Mouse (Mus musculus) gastrocnemius, postnatal 4 days (tissue): Measurements from ENCODE around the gene Mettl6. TPM values are rescaled to one million over a fixed set of nuclear protein-coding genes. Genes with fewer than 3 reads are reported as not detected.

ENCODE experiments used
- DNase-seq, 2 experiments: peaks; one replicate each; pipeline ENCODE4 v3.0.0; 2021 to 2022; ENCODE audit warnings: low spot score in 2 of 2, mixed read lengths in 2 of 2
- long read RNA-seq, 2 experiments: library from polyadenylated mRNA; stranded (forward); transcript quantifications; one replicate each; pipeline ENCODE4 v2.0.0; 2021
- total RNA-seq, 2 experiments: library from RNA; stranded (reverse); gene quantifications; 2 replicates each; pipeline ENCODE4 v1.2.3; 2021

The Mettl6 gene
- 10 to 100 TPM; 23.2 to 23.6 TPM for total RNA-seq
- long read RNA-seq, experiment 1, transcript Mettl6-201 (6 exons, 3,946 nt) = major isoform, 15 of 29 reads
- long read RNA-seq, experiment 1, partial matches to known transcripts = 2 of 29 reads
- long read RNA-seq, experiment 1, other reads (novel, unspliced or antisense) = 10 of 29 reads
- long read RNA-seq, experiment 2, transcript Mettl6-201 (6 exons, 3,946 nt) = major isoform, 15 of 36 reads
- long read RNA-seq, experiment 2, transcript Mettl6-207 (5 exons, 793 nt) = minor isoform, 6 of 36 reads
- long read RNA-seq, experiment 2, partial matches to known transcripts = 1 of 36 reads
- long read RNA-seq, experiment 2, other reads (novel, unspliced or antisense) = 13 of 36 reads

DNA sequence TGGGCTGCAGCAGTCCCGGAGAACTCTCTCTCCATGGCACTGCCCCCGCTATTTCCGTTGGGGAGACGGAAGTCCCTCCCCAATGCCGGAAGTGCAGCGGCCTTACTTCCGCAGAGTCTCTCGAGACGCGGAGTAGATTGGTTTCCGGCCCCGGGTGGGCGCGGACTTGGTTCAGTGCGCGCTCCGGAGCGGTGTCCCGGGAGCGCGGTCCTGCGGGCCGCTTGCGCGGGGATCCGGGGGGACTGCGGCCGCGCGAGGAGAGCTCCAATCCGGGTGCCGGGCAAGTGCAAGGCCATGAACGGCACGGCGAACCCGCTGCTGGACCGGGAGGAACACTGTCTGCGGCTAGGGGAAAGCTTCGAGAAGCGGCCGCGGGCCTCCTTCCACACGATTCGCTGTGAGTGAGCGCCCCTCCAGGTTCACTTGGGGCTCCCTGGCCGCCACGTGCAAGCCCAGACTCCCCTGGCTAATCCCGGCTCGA, at the start of gene Mettl6:
Gene Mettl6 (minus strand): TSS at position 66 of the 481 bp plus-strand sequence.
- peak; percentile 77 to 90 for DNase-seq

DNA sequence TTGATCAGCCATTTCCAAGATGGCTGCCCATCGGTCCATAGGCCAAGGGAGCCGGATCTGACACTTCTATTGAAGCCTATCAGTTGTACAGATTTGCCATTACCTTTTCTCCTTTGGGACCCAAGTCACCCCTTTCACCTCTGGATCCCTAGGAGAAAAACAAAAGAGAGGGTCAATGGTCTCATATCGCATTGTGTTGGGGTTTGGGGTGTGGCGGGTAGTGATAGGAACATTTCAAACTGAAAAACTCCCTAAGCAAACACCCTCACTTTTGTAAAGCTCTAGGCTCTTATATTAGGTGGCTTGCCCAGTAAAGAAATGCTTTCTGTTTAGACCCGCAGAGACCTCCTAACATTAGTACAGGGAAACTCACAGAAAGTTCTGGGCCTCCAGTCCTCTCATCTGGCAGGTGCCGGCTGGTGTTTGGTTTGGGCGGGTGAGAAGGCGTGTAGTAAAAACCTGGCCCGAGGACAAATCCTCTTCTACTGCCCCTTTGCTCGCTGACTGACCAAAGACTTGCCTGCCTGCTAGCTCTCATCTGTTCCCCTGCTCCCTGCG, 49.1 kb upstream of the Mettl6 start:
- DNase-seq = no peak

DNA sequence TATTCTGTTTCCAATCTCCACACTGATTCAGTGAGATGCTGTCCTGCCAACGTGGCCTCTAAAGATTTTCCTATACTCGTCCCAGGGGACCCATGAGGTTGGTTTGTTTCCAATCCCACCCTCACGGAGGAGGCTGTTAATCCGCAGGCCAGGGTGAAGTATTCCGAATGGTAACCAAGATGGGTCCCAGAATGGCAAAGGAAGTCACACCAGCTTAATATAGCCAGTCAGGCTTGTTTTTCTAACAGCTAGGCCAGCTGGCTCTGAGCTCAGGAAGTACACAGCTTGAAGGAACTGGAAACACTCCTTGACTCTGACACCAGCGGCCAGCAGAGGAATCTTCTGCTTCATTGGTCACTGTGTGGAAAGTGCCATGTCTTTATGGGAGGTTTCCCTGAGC, 42.5 kb upstream of the Mettl6 start:
- peak in 1 of 2 experiments; percentile 26 for DNase-seq

DNA sequence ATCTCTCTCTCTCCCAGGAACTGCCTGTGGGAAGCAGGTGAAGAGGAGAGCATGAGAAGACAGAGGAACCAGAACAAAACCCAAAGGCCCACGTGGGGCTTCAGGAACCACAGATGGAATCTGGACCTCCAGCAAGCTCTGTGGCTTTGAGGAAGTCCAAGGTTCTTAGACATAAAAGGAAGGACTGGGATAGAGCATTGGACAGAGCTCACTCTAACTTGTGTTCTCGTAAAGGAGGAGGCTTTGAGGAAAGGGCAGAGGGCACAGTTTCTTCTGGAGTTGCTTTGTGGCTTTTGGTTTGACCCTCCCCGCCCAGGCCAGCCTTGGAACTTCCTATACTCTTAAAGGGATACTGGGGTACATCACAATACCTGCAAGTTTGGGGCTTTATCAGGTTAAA, 37.8 kb upstream of the Mettl6 start:
- no peak for DNase-seq

DNA sequence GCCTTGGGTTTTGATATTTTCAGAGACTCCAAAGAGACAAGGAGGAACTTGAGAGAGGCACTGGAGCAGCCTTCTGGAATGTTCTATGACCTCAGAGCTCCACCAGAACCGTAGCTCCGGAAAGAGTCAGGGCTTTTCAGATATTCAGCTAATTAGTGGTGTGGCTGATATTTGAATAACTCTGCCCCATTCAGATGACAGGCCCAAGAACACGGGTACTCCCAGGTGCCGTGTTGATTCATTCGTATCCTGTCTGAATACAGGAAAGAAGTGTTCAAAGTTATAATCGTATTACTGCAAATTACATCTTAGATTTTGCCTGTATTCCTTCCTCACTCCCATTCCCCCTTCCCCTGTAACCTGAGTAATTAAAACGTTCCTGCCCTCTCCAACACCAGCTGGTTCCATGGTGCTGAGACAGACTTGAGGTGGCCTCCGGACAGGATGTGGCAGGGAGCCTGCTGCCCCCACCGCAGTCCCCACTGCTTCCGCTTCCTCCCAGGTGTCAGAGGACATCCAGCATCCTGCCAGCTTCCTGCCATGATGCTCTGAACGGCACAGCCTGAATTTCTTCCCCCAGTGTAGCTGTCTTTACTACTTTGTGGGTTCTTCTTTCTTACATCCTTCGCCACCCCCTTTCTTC, 36.8 kb upstream of the Mettl6 start:
- no peak for DNase-seq

DNA sequence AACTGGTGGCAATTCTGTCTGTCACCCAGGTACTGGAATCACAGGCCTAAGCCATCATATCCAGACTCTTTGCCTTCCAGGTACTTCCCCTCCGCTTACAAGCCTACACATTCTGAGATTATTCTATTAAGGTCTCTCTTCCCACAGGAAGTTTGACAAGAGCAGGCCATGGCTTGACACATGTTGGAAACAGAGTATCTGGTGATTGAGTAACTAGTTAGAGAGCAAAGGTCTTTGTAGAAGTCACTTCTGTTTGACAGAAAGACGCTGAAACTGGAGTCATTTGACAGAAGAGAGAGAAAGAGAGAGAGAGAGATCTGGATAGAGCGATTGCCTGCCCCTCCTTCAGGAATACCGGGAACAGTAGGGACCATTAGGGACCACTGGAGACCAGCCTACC, 36.0 kb upstream of the Mettl6 start:
- DNase-seq = no peak

DNA sequence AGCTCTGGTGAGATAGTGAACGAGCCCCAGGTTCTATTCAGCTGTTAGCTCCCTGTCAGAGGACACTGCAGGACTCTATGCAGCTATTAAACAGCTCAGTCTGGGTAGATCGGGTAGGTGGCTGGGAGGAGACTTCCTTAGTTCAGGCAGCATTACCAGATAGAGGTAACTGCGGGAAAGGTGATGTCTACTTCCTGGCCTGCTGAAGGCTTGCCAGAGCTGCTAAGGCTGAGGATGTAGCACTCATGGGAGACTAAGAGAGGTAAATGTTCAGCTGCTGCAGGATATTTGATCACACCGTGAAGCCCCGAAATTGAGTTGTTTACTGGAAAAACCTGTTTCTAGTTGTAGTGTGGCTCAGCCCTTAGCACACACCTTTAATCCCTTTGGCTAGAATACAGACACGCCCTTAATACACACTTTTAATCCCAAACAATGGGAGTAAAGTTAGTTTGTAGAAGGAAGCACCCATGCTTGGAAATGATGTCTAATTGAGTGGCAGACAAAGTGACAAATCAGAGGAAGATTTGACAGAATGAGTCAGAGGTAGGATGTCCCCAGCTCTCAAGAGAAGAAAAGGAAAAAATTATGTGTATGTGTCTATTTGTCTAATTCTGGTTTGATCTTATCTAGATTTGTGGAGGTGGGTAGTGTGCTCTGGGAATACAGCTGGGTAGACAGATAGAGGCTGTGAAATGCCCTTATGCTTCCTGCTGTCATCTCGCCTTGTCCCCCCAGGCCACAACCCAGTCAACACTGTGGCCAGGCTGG, 30.4 kb upstream of the Mettl6 start:
- no peak for DNase-seq

DNA sequence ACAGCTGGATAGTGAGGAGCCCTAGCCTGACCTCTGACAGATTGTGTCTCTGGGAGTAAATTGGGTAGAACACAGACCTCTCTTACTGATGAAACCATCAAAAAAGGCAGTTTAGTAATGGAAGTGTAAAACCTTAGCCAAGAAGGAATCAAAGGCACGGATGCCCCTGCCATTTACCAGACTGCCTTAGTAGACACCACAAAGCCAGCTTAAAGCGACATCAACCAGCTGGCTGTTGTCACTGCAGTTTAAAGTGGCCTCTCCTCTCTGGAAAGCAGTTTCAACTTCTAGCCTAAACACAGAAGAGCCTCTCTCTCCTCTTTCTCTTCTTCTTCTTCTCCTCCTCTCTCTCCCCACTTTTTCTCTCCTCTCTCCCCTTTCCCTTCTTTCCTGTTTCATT, 26.5 kb upstream of the Mettl6 start:
- no peak for DNase-seq

DNA sequence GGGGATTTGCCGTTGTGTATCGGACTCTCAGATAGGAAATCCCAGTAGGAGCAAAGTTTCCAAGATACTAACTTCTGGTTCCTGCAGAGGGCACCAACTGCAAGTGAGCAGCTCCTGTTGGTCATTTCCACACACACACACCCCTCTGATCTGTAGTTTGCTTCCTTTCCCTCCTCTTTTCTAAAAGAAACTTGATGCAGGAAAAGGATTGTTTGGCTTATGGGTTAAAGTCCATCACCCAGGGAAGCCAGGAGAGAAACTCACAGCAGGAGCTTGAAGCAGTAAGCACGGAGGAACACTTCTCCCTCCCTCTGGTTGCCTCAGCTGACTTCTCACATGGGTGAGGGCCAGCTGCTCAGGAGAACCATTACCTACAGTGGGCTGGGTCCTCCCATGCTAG, 24.3 kb upstream of the Mettl6 start:
- DNase-seq = no peak

DNA sequence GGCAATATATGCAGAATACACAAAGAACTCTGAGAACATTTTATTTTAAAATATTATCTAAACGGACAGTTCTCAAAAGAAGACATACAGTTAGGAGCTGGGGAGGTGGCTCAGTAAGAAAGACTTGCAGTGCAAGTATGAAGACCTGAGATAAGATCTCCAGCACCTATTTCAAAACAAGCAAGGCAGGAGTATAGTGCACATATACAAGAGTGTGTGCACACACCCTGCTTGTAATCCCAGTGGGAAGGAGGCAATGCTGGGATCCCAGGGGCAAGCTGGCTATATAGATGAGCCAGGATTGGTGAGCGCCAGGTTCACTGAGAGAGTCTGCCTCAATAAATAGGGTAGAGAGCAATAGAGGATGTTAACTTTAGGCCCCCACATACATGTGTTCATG, 21.1 kb upstream of the Mettl6 start:
- no peak for DNase-seq

DNA sequence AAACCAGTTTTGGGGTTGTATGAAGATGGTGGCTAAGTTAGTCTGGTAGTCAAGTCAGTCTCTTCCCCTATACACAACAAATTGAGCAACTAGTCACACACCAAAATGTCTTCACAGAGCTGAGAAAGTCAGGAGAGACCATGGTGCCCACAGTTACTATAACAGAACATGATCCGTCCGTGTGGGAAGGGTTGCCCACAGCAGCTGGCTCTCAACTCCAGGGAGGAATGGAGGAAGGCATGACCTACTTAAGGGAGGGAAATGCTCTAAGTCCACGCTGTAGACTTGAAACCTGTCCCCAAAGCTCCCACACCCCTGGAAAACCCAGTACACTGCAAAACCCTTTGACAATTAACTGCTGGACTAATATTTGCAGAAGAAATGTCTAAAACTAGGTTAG, 15.5 kb upstream of the Mettl6 start:
- DNase-seq = no peak

DNA sequence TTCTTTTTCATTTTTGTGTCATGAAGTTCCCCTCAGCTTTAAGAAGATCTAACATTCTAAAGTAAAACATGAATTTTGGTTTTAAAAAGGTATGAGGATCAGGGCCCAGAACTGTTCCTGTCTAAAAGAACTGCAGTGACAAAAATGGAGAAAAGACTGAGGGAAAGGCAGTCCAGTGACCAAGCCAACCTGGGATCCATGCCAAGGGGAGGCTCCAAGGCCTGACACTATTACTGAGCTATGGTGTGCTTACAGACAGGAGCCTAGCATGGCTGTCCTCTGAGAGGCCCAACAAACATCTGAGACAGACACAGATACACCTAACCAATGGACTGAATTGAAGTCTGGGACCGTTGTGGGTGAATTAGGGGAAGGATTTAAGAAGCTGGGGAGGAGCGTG, 15.1 kb upstream of the Mettl6 start:
- no peak for DNase-seq

DNA sequence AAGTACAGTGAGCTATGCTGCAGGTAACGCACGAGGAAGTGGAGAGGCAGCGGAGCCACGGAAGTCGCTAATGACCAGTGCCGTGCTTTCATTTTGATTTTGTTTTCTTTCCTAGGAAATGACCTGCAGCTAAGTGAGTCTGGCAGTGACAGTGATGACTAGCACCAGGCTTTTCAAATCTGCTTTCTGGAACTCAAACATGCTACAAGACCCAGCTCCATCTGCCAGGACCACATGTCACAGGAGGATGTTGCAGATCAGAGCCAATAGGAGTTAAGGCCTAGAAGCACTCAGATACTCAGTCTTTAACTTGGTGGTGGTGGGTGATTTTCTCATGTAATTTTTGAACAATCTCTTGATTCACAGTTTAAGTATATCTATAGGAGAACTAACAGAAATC, 11.6 kb upstream of the Mettl6 start:
- DNase-seq = no peak

DNA sequence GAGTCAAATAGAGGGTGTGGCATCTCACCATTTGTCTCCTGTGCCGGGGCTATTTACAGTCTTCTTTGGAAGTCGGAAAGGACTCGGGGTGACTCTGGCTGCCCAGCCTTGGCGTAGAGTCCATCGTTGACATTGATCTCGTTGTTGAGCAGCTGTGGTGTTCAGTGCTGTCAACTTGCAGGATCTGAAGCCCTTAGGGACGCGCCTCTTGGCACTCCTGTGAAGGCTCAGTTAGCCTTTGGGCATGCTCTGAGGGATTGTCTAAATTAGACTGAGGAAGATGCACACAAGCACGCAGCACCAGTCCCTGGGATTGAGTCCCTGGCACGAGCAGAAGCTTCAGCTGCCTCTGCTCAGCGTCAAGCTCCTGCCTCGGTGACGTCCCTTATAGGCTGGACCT, 8.6 kb upstream of the Mettl6 start:
- no peak for DNase-seq

DNA sequence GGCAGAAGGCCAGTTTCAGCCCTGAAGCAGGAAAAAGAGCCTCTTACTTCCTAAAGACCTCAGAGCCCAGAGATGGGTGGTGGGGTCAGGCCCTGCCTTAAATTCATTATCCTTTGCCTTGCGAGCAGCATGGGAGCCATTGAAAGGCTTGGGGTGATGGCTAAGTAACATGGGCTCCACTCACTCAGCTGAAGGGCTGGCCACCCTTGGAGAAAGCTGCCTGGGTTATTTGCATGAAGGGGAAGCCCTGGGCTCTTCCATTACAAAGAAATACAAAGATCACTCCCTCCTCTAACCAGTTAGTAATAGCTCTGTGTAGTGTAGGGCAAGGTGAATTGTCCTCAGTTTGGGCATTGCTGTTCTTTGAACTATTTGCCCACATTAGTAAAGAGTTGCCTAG, 4.7 kb upstream of the Mettl6 start:
- no peak for DNase-seq

DNA sequence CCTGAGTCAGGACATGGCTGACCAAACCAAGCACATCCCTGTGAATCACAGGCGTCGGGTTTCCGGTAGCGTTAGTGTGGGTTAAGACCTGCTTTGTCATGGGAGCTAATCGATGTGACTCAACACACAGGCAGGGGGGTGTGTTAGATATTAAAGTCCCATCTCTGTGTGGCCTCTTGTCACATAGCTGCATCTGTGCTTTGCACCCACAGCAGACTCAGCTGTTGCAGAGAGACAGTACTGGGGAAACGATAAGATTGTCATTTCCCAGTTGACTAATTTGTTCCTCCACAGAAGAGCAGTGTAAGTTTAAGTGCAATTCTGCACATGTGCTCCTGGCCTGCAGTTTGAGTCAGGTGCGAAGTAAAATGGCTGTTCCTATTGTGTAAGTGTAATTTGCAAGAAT, 1.4 kb upstream of the Mettl6 start:
- DNase-seq = no peak

DNA sequence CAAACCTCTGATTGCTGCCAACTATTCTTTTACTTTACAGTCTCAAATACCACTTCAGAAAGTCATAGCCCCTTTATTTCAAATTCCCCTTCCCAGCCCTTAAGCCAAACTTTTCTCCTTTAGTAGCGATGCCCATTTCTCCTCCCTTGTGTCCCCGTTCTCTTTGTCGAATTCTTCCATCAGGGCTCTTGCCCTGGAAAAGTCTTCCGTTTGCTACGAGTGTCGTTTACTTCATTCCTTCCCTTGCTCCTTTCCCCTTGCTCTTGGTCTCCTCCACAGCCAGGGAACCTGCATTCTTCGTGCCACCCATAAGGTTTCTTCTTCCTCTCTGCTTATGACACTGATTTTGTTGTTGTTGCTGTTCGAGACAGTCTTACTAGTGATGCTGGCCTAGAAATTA, 698 bp upstream of the Mettl6 start:
- no peak for DNase-seq

DNA sequence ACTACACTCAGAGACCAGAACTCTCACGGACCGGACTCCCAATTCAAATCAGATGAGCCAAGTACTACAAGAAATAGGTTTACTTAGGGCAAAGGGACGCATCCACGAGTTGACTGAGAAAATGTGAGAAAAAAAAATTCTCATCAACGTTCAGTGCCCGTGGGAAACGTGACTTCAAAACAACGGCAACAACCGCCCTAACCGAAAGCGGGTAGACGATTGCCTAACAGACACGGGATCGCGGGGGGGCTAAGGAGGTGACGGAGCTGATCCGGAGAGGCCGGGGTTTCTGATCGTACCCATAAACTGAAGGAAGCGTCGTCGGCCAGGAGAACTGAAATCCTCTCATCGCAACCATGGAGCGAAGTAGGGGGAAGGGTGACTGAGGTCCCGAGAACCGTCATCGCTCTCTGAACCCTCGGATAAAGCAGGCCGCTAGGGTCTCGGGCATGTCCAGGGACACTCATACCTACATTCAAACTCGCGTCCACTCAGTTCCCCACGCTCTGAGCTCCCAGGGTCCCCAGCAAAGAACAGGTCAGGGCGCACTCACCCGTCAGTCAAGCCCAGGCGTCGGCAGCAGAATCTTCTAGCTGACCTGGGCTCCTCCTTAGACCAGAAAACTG, 378 bp downstream of the Mettl6 start, which contains the start of gene Eaf1:
Gene Eaf1 (plus strand): TSS at position 51 of the 626 bp plus-strand sequence.
- DNase-seq = peak in 1 of 2 experiments; percentile 34

DNA sequence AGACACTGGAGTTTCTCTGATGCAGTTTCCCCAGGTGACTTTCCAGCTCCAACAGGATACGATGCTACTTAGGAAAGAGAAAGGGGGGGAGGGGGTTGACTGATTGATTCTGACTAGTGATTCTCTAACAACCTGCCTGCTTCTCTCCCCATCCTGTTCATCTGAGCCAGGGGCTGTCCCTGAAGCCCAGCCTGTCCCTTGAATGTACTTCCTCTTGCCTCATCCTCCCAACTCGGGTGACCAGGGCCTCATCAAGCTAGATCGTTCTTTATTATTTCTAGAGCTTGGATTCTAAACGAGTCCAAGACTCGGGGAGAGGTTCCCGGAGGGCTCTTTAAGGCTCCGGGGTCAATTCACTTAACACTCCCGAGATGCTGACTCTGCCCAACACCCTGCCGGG, 939 bp downstream of the Mettl6 start:
- no peak for DNase-seq

DNA sequence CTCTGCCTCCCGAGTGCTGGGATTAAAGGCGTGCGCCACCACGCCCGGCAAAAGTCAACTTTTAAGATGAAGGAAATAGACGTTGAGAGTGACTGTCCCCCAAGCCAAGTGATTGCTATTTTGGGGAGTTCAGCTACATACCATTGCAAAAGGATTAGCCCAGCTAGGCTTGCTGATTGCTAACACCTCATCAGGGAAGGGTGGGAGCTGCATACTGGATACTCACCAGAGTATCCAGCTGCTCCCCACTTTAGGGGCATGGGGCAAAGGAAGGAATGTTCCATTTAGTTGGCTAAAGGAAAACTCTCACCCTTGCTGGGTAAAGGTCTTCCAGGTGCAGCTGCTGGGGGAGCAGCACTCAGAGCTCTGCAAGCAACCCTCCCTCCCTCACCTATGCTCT, 6.8 kb downstream of the Mettl6 start:
- no peak for DNase-seq

DNA sequence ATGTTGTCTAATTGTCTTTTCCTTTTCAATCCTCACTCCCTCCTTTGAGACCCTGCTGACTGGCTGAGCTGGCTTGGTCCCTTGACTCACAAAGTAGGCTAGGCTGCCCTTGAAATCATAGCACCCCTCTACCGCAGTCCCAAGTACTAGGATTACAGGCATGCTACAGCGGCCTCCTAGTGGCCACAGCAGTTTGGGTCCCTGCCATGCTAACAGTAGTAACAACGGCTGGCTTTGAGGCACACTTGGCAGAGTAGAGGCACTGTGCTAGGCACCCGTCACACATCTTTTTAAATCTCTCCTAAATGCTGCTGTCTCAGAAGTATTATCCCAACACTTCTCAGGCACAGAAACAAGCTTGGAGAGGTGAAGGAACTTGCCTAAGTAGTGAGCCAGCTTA, 8.4 kb downstream of the Mettl6 start:
- DNase-seq = no peak
